11 mouse cellular contexts compared by ENCODE assay signal in genomic region chrX:57339220-57339619, GRCm38 (mm10). TPM values are rescaled to one million over a fixed set of nuclear protein-coding genes. Genes with fewer than 3 reads are reported as not detected.
DNase-seq lines count a peak whose midpoint lies in the region; ATAC-seq and TF ChIP-seq lines count a peak whose summit lies in the region.
"Had no signal": no experiment of that assay in that cellular context is flagged by ENCODE, and none has a peak within 500 bp of the region (broad histone marks: within the 10 kb centered on the region; RNA-seq: fewer than 3 reads in every experiment).

No protein-coding gene starts in this region.

- H3K27ac ChIP-seq in gastrocnemius, adult 2 months: peak overlapping the region; percentile 81
- H3K27ac ChIP-seq in CH12.LX (ENCODE audit: insufficient read depth, low read depth): peak overlapping the region; percentile 47
- H3K27ac ChIP-seq in heart, postnatal 0 days (ENCODE audit: low read depth): peak overlapping the region; percentile 46; the same call in 1 of the 2 replicates
- H3K27ac ChIP-seq: hindbrain, embryonic 10.5 days; midbrain, embryonic 10.5 days had no signal

- TF ChIP-seq RAD21 in CH12.LX (IDR thresholded peaks at IDR 0.05; ENCODE audit: low read depth, low read length): no peak

- H3K27me3 ChIP-seq in CH12.LX (replicated peaks): no peaks in the 10 kb centered on the region
- no peaks in the 10 kb centered on the region for H3K27me3 ChIP-seq in heart, postnatal 0 days (ENCODE audit: control insufficient read depth, insufficient read depth, low read length)

- TF ChIP-seq CTCF in gastrocnemius, adult 2 months (IDR thresholded peaks at IDR 0.05): no peak
- TF ChIP-seq CTCF in CH12.LX (conservative IDR thresholded peaks at IDR 0.05 in 1 of 2, IDR thresholded peaks at IDR 0.05 in 1 of 2; ENCODE audit: low read depth in 2 of 2, low read length in 2 of 2): no peak
- TF ChIP-seq CTCF in heart, postnatal 0 days (IDR thresholded peaks at IDR 0.05; ENCODE audit: low read depth): no peak

- in situ Hi-C loops in CH12.LX (cut with MboI; ENCODE audit: low pct_ligation_motif_present, low pct_unique_long_range_greater_than_20kb, low sequenced_read_pairs): no loop called here

- peaks cover 2 to 11% of the 10 kb centered on the region in 2 experiments; a peak in 2 of 4 replicates for H3K4me1 ChIP-seq in CH12.LX (ENCODE audit: control insufficient read depth in 1 of 2, insufficient read depth in 2 of 2)
- no peaks in the 10 kb centered on the region for H3K4me1 ChIP-seq in heart, postnatal 0 days (ENCODE audit: control insufficient read depth, insufficient read depth)
- H3K4me1 ChIP-seq: hindbrain, embryonic 10.5 days; midbrain, embryonic 10.5 days had no signal

- no peaks in the 10 kb centered on the region for H3K9me3 ChIP-seq in CH12.LX (replicated peaks; ENCODE audit: low read length)
- no peaks in the 10 kb centered on the region for H3K9me3 ChIP-seq in heart, postnatal 0 days (replicated peaks; ENCODE audit: control insufficient read depth, low read length)
- H3K9me3 ChIP-seq: G1E; hindbrain, embryonic 10.5 days; midbrain, embryonic 10.5 days had no signal

- peak overlapping the region; percentile 16 for H3K4me2 ChIP-seq in CH12.LX (ENCODE audit: insufficient read depth, low read depth, poor library complexity, severe bottlenecking)
- H3K4me2 ChIP-seq in heart, postnatal 0 days (ENCODE audit: low read depth, low read length): peak overlapping the region; percentile 40; the same call in 1 of the 2 replicates

- no peak for TF ChIP-seq EP300 in CH12.LX (IDR thresholded peaks at IDR 0.05; ENCODE audit: low read length)
- TF ChIP-seq EP300 in heart, postnatal 0 days (IDR thresholded peaks at IDR 0.05; ENCODE audit: low read depth): no peak

- TF ChIP-seq POLR2A in CH12.LX (IDR thresholded peaks at IDR 0.05; ENCODE audit: low read depth, low read length): no peak

- intact Hi-C loops in gastrocnemius, adult 2 months (cut with DNase I): loop anchor here (5.0 kb wide), 1 partner anchor 53 kb away; the partner anchor contains the start of gene Rbmx
- intact Hi-C loops in gastrocnemius, postnatal 14 days (cut with DNase I; ENCODE audit: low total_unique reads): no loop called here

- H3K79me2 ChIP-seq in CH12.LX (replicated peaks; ENCODE audit: control insufficient read depth, extremely low read depth, insufficient read depth, poor library complexity, severe bottlenecking): peaks cover 28% of the 10 kb centered on the region

- peak overlapping the region; percentile 68 for H3K4me3 ChIP-seq in gastrocnemius, adult 2 months
- H3K4me3 ChIP-seq in CH12.LX (replicated peaks in 1 of 3; ENCODE audit: low read depth in 2 of 3, low read length in 2 of 3, poor library complexity in 1 of 3): peak overlapping the region; percentile 45 to 83 (median 55)
- no peak overlapping the region for H3K4me3 ChIP-seq in heart, postnatal 0 days (ENCODE audit: low read depth, low read length)
- H3K4me3 ChIP-seq: hindbrain, embryonic 10.5 days; midbrain, embryonic 10.5 days had no signal

- no peak for DNase-seq in gastrocnemius, adult 2 months
- DNase-seq in gastrocnemius, postnatal 14 days: no peak
- peak; percentile 5 for DNase-seq in kidney, postnatal 10 days
- no peak for DNase-seq in kidney, adult 8-10 months
- no peak for DNase-seq in CH12.LX (ENCODE audit: extremely low read depth)
- peak; percentile 9 for DNase-seq in heart, postnatal 0 days (ENCODE audit: low spot score)
- no peak for DNase-seq in urinary bladder, postnatal 10 days (ENCODE audit: low spot score)
- no peak for DNase-seq in layer of hippocampus, adult 8-10 months (ENCODE audit: low spot score in 2 of 2)

- no peak for ATAC-seq in heart, postnatal 0 days (ENCODE audit: insufficient read depth, low read depth)

- H3K9ac ChIP-seq in CH12.LX (ENCODE audit: insufficient read depth, low read depth): peak overlapping the region; percentile 92
- H3K9ac ChIP-seq in heart, postnatal 0 days (replicated peaks; ENCODE audit: low read depth, low read length): no peak overlapping the region

- dilution Hi-C loops in CH12.LX (cut with MboI; ENCODE audit: extremely low pct_ligation_motif_present, extremely low pct_unique_long_range_greater_than_20kb, low sequenced_read_pairs): no loop called here

- WGBS in heart, postnatal 0 days: 35% methylated on average over 4 of the region's 4 CpGs

- H3K36me3 ChIP-seq in CH12.LX (replicated peaks in 1 of 2; ENCODE audit: control insufficient read depth in 1 of 2, insufficient read depth in 1 of 2, low read length in 1 of 2): peaks cover 6 to 9% of the 10 kb centered on the region in 2 experiments
- H3K36me3 ChIP-seq in heart, postnatal 0 days (replicated peaks; ENCODE audit: control insufficient read depth, insufficient read depth, low read length): no peaks in the 10 kb centered on the region
- H3K36me3 ChIP-seq: G1E; hindbrain, embryonic 10.5 days; midbrain, embryonic 10.5 days had no signal

TF ChIP-seq in CH12.LX, 34 proteins besides CTCF, POLR2A, EP300 and RAD21:
- TF ChIP-seq TCF12 (IDR thresholded peaks at IDR 0.05; ENCODE audit: low read depth, low read length) (no peak), MAZ (IDR thresholded peaks at IDR 0.05; ENCODE audit: low read depth, low read length) (no peak), TBP (conservative IDR thresholded peaks at IDR 0.05; ENCODE audit: low read depth, low read length) (no peak), HCFC1 (IDR thresholded peaks at IDR 0.05; ENCODE audit: low read depth, low read length) (no peak), MXI1 (IDR thresholded peaks at IDR 0.05; ENCODE audit: low read depth, low read length) (no peak), IRF4 (IDR thresholded peaks at IDR 0.05; ENCODE audit: low read depth, low read length) (no peak), KAT2A (IDR thresholded peaks at IDR 0.05; ENCODE audit: insufficient replicate concordance, low read length) (no peak), USF1 (IDR thresholded peaks at IDR 0.05; ENCODE audit: low read depth, low read length) (no peak), PAX5 (IDR thresholded peaks at IDR 0.05; ENCODE audit: low read length) (no peak), MAFK (IDR thresholded peaks at IDR 0.05; ENCODE audit: insufficient replicate concordance, low read length) (no peak)
TF ChIP-seq in CH12.LX: peak in this region for 0.

RNA-seq across cellular contexts. Expression of gene Arhgef6, which starts 0.7 kb away (rescaled TPM):
- 10 to 100 TPM; 46.0 to 71.8 TPM for total RNA-seq in gastrocnemius, adult 2 months (2021)
- 10 to 100 TPM; 70.0 to 71.3 TPM for total RNA-seq in gastrocnemius, postnatal 14 days (2021)
- total RNA-seq in CH12.LX (2012; rRNA removed) (68.9 and 69.8 TPM in 2 replicates), CH12.LX (2014; rRNA removed) (162 and 167 TPM in 2 replicates)
- polyA plus RNA-seq in CH12.LX (2012; ENCODE audit: insufficient read length, low read depth): 206 and 230 TPM in 2 replicates
- 69.1 and 94.0 TPM in 2 replicates for total RNA-seq in heart, postnatal 0 days (2014; rRNA removed; ENCODE audit: low replicate concordance)
- polyA plus RNA-seq in heart, postnatal 0 days (2015; fragmentation: Nextera tagmentation; extraction: Ambion mirVana): 30.3 and 33.6 TPM in 2 replicates
- 10 to 100 TPM; 32.1 to 42.9 (median 38.1) TPM for total RNA-seq in layer of hippocampus, adult 8-10 months (2022)

RNA-seq across cellular contexts. Expression of gene Rbmx, which starts 53.6 kb away (rescaled TPM):
- total RNA-seq in gastrocnemius, adult 2 months (2021): 10 to 100 TPM; 13.1 to 16.6 TPM
- total RNA-seq in gastrocnemius, postnatal 14 days (2021): 10 to 100 TPM; 22.2 to 22.7 TPM
- total RNA-seq in CH12.LX (2012; rRNA removed) (24.6 and 31.4 TPM in 2 replicates), CH12.LX (2014; rRNA removed) (27.8 and 29.1 TPM in 2 replicates)
- 49.9 and 56.3 TPM in 2 replicates for polyA plus RNA-seq in CH12.LX (2012; ENCODE audit: insufficient read length, low read depth)
- total RNA-seq in heart, postnatal 0 days (2014; rRNA removed; ENCODE audit: low replicate concordance): 54.7 and 80.2 TPM in 2 replicates
- polyA plus RNA-seq in heart, postnatal 0 days (2015; fragmentation: Nextera tagmentation; extraction: Ambion mirVana): 55.1 and 67.5 TPM in 2 replicates
- 10 to 100 TPM; 63.4 to 76.2 (median 69.6) TPM for total RNA-seq in layer of hippocampus, adult 8-10 months (2022)

Comparison
In these comparisons a context has a peak if more than half of its experiments do, and no peak if none do; other contexts are left out.
1. DNase-seq: peak in kidney, postnatal 10 days (single experiment) and heart, postnatal 0 days (single experiment); none in gastrocnemius, adult 2 months (single experiment), gastrocnemius, postnatal 14 days (single experiment), kidney, adult 8-10 months (0 of 2), CH12.LX (single experiment), urinary bladder, postnatal 10 days (single experiment) and layer of hippocampus, adult 8-10 months (0 of 2).
2. Peak in every context shown above with its lines, with median percentiles within 50 percentile points of each other: H3K27ac ChIP-seq.